Mouse (Mus musculus): ENCODE data around the gene LTO1. TPM values are rescaled to one million over a fixed set of nuclear protein-coding genes. Genes with fewer than 3 reads are reported as not detected.

LTO1 gene
- polyA plus RNA-seq, 1 experiment from 2014 or later: 20.3 TPM

GRCm38 (mm10) chr7:144934901-144935300 is 20.0 kb downstream of the LTO1 start:
- no peak overlapping the region; the same call in 1 of the 2 replicates for H3K4me2 ChIP-seq (replicated peaks; ENCODE audit: low read depth, low read length)

GRCm38 (mm10) chr7:144935563-144935962 is 20.7 kb downstream of the LTO1 start:
- Histone ChIP-seq H3K27me3 (ENCODE audit: control insufficient read depth, insufficient read depth, low read length) (no peaks in the 10 kb centered on the region), H3K4me1 (ENCODE audit: control insufficient read depth, insufficient read depth, low read length) (peaks cover 13% of the 10 kb centered on the region), H3K9me3 (ENCODE audit: control insufficient read depth, low read length) (no peaks in the 10 kb centered on the region), H3K4me2 (replicated peaks; ENCODE audit: low read depth, low read length) (no peak overlapping the region), H3K9ac (ENCODE audit: low read depth, low read length) (no peak overlapping the region), H3K4me3 (ENCODE audit: low read length) (no peak overlapping the region), H3K27ac (ENCODE audit: low read depth, low read length) (no peak overlapping the region), H3K36me3 (ENCODE audit: control insufficient read depth, insufficient read depth, low read length) (peaks cover 62% of the 10 kb centered on the region)
- ATAC-seq (ENCODE audit: low FRiP score, low TSS enrichment): no peak
- WGBS: 58% methylated on average over 5 of the region's 5 CpGs

More at GRCm38 (mm10) chr7:144934901-144935300, 20.0 kb downstream of the LTO1 start:
- ATAC-seq (ENCODE audit: low FRiP score, low TSS enrichment): no peak
- no peaks in the 10 kb centered on the region for H3K9me3 ChIP-seq (ENCODE audit: control insufficient read depth, low read length)
- H3K9ac ChIP-seq (ENCODE audit: low read depth, low read length): no peak overlapping the region
- H3K27me3 ChIP-seq (ENCODE audit: control insufficient read depth, insufficient read depth, low read length): no peaks in the 10 kb centered on the region
- H3K4me3 ChIP-seq (ENCODE audit: low read length): no peak overlapping the region
- H3K27ac ChIP-seq (ENCODE audit: low read depth, low read length): no peak overlapping the region
- H3K36me3 ChIP-seq (ENCODE audit: control insufficient read depth, insufficient read depth, low read length): peaks cover 69% of the 10 kb centered on the region
- 73% methylated on average over 5 of the region's 5 CpGs for WGBS
- H3K4me1 ChIP-seq (ENCODE audit: control insufficient read depth, insufficient read depth, low read length): peaks cover 9% of the 10 kb centered on the region

GRCm38 (mm10) chr7:144936311-144936880 is 21.5 kb downstream of the LTO1 start:
- Histone ChIP-seq H3K9me3 (ENCODE audit: control insufficient read depth, low read length) (no peaks in the 10 kb centered on the region), H3K4me1 (ENCODE audit: control insufficient read depth, insufficient read depth, low read length) (peaks cover 14% of the 10 kb centered on the region), H3K27me3 (ENCODE audit: control insufficient read depth, insufficient read depth, low read length) (no peaks in the 10 kb centered on the region), H3K4me3 (ENCODE audit: low read length) (peak overlapping the region; percentile 57; the same call in 1 of the 2 replicates), H3K9ac (ENCODE audit: low read depth, low read length) (peak overlapping the region; percentile 88; the same call in 1 of the 2 replicates), H3K27ac (ENCODE audit: low read depth, low read length) (no peak overlapping the region), H3K4me2 (replicated peaks; ENCODE audit: low read depth, low read length) (peak overlapping the region; percentile 90), H3K36me3 (ENCODE audit: control insufficient read depth, insufficient read depth, low read length) (peaks cover 58% of the 10 kb centered on the region)
- no peak for ATAC-seq (ENCODE audit: low FRiP score, low TSS enrichment)
- 93% methylated on average over 4 of the region's 4 CpGs for WGBS

- peaks cover 48% of the 10 kb centered on the region for H3K36me3 ChIP-seq (ENCODE audit: control insufficient read depth, insufficient read depth, low read length)
- ATAC-seq (ENCODE audit: low FRiP score, low TSS enrichment): no peak
- no peaks in the 10 kb centered on the region for H3K27me3 ChIP-seq (ENCODE audit: control insufficient read depth, insufficient read depth, low read length)
- H3K4me1 ChIP-seq (ENCODE audit: control insufficient read depth, insufficient read depth, low read length): peaks cover 19% of the 10 kb centered on the region
- peak overlapping the region; percentile 90 for H3K4me2 ChIP-seq (replicated peaks; ENCODE audit: low read depth, low read length)
- peak overlapping the region; percentile 94 for H3K27ac ChIP-seq (ENCODE audit: low read depth, low read length)
- H3K9me3 ChIP-seq (ENCODE audit: control insufficient read depth, low read length): no peaks in the 10 kb centered on the region
- H3K4me3 ChIP-seq (ENCODE audit: low read length): peak overlapping the region; percentile 57
- WGBS: 2% methylated on average over 20 of the region's 20 CpGs
- peak overlapping the region; percentile 88 for H3K9ac ChIP-seq (ENCODE audit: low read depth, low read length)
Measured at GRCm38 (mm10) chr7:144937490-144937889, 22.6 kb downstream of the LTO1 start.

GRCm38 (mm10) chr7:144937899-144938517 is 23.1 kb downstream of the LTO1 start:
- WGBS: under 1% methylated on average over 39 of the region's 39 CpGs
- no peak for ATAC-seq (ENCODE audit: low FRiP score, low TSS enrichment)
- Histone ChIP-seq H3K4me2 (replicated peaks; ENCODE audit: low read depth, low read length) (peak overlapping the region; percentile 90), H3K9me3 (ENCODE audit: control insufficient read depth, low read length) (no peaks in the 10 kb centered on the region), H3K27ac (ENCODE audit: low read depth, low read length) (peak overlapping the region; percentile 94), H3K9ac (ENCODE audit: low read depth, low read length) (peak overlapping the region; percentile 88), H3K36me3 (ENCODE audit: control insufficient read depth, insufficient read depth, low read length) (peaks cover 43% of the 10 kb centered on the region), H3K4me1 (ENCODE audit: control insufficient read depth, insufficient read depth, low read length) (peaks cover 25% of the 10 kb centered on the region), H3K27me3 (ENCODE audit: control insufficient read depth, insufficient read depth, low read length) (no peaks in the 10 kb centered on the region), H3K4me3 (ENCODE audit: low read length) (peak overlapping the region; percentile 57)

GRCm38 (mm10) chr7:144938661-144939343 is 23.9 kb downstream of the LTO1 start:
- under 1% methylated on average over 31 of the region's 32 CpGs for WGBS

GRCm38 (mm10) chr7:144939344-144940002 is 24.6 kb downstream of the LTO1 start, which contains the start of gene Ccnd1:
Ccnd1 (minus strand) TSS chr7:144939925.
- Histone ChIP-seq H3K9ac (ENCODE audit: low read depth, low read length) (peak within 1 kb of the TSS; percentile 88), H3K4me3 (ENCODE audit: low read length) (peak within 1 kb of the TSS; percentile 57), H3K27ac (ENCODE audit: low read depth, low read length) (peak within 1 kb of the TSS; percentile 94), H3K36me3 (ENCODE audit: control insufficient read depth, insufficient read depth, low read length) (peaks cover 28% of the 10 kb centered on the region), H3K4me1 (ENCODE audit: control insufficient read depth, insufficient read depth, low read length) (peaks cover 26% of the 10 kb centered on the region), H3K9me3 (ENCODE audit: control insufficient read depth, low read length) (no peaks in the 10 kb centered on the region), H3K27me3 (ENCODE audit: control insufficient read depth, insufficient read depth, low read length) (no peaks in the 10 kb centered on the region), H3K4me2 (replicated peaks; ENCODE audit: low read depth, low read length) (peak within 1 kb of the TSS; percentile 90)
- 0% methylated on average over 40 of the region's 45 CpGs for WGBS
- ATAC-seq (ENCODE audit: low FRiP score, low TSS enrichment): peak; percentile 60

More at GRCm38 (mm10) chr7:144938661-144939343, 23.9 kb downstream of the LTO1 start:
- Histone ChIP-seq H3K9ac (ENCODE audit: low read depth, low read length) (peak overlapping the region; percentile 88), H3K4me2 (replicated peaks; ENCODE audit: low read depth, low read length) (peak overlapping the region; percentile 90), H3K27me3 (ENCODE audit: control insufficient read depth, insufficient read depth, low read length) (no peaks in the 10 kb centered on the region), H3K27ac (ENCODE audit: low read depth, low read length) (peak overlapping the region; percentile 94), H3K9me3 (ENCODE audit: control insufficient read depth, low read length) (no peaks in the 10 kb centered on the region), H3K4me1 (ENCODE audit: control insufficient read depth, insufficient read depth, low read length) (peaks cover 26% of the 10 kb centered on the region), H3K4me3 (ENCODE audit: low read length) (peak overlapping the region; percentile 57), H3K36me3 (ENCODE audit: control insufficient read depth, insufficient read depth, low read length) (peaks cover 35% of the 10 kb centered on the region)
- no peak for ATAC-seq (ENCODE audit: low FRiP score, low TSS enrichment)

- WGBS: under 1% methylated on average over 22 of the region's 22 CpGs
- peak overlapping the region; percentile 90 for H3K4me2 ChIP-seq (replicated peaks; ENCODE audit: low read depth, low read length)
- H3K9me3 ChIP-seq (ENCODE audit: control insufficient read depth, low read length): no peaks in the 10 kb centered on the region
- no peaks in the 10 kb centered on the region for H3K27me3 ChIP-seq (ENCODE audit: control insufficient read depth, insufficient read depth, low read length)
- peak overlapping the region; percentile 88 for H3K9ac ChIP-seq (ENCODE audit: low read depth, low read length)
- H3K4me1 ChIP-seq (ENCODE audit: control insufficient read depth, insufficient read depth, low read length): peaks cover 28% of the 10 kb centered on the region
- H3K36me3 ChIP-seq (ENCODE audit: control insufficient read depth, insufficient read depth, low read length): peaks cover 22% of the 10 kb centered on the region
- H3K4me3 ChIP-seq (ENCODE audit: low read length): peak overlapping the region; percentile 57
- ATAC-seq (ENCODE audit: low FRiP score, low TSS enrichment): peak; percentile 28
- peak overlapping the region; percentile 94 for H3K27ac ChIP-seq (ENCODE audit: low read depth, low read length)
Measured at GRCm38 (mm10) chr7:144940003-144940571, 25.2 kb downstream of the LTO1 start.

Measured in kidney, embryonic 14.5 days (tissue).